Mouse (Mus musculus) midbrain, embryonic 16.5 days (tissue): ENCODE measurements at regions not wholly inside any gene's neighbourhood (a gene's known extent, or its start where the extent isn't known, plus 50 kb on each side); places are given as distances from the start of the nearest gene placed in this dataset.

Source experiments
- ATAC-seq: fragments of 200-750 bp; cut with Nextera tagmentation; 2 replicates; pipeline ENCODE4 v1.8.0; 2017; ENCODE audit warnings: moderate TSS enrichment
- H3K27ac ChIP-seq: fragments of 300-500 bp; sonication (generic); 2 replicates; pipeline ENCODE4 v1.5.1; 2014; ENCODE audit warnings: mild to moderate bottlenecking, low read length, mixed read lengths
- H3K27me3 ChIP-seq: fragments of 300-500 bp; sonication (generic); 2 replicates; pipeline ENCODE4 v1.6.1; 2014; ENCODE audit warnings: low read depth, low read length, mixed read lengths; ENCODE audit not compliant: control insufficient read depth, insufficient read depth
- H3K36me3 ChIP-seq: fragments of 300-500 bp; sonication (generic); 2 replicates; pipeline ENCODE4 v1.6.1; 2014; ENCODE audit warnings: mild to moderate bottlenecking, low read length, moderate library complexity, mixed read lengths; ENCODE audit not compliant: control insufficient read depth, insufficient read depth
- H3K4me1 ChIP-seq: fragments of 300-500 bp; sonication (generic); 2 replicates; pipeline ENCODE4 v1.6.1; 2014; ENCODE audit warnings: mild to moderate bottlenecking, low read length, mixed read lengths; ENCODE audit not compliant: control insufficient read depth, insufficient read depth
- H3K4me2 ChIP-seq: fragments of 300-500 bp; sonication (generic); 2 replicates; pipeline ENCODE4 v1.6.1; 2014; ENCODE audit warnings: mild to moderate bottlenecking, low read length, mixed read lengths
- H3K4me3 ChIP-seq: fragments of 300-500 bp; sonication (generic); 2 replicates; pipeline ENCODE4 v1.5.1; 2014; ENCODE audit warnings: low read depth, mild to moderate bottlenecking, low read length, moderate library complexity, mixed read lengths
- H3K9ac ChIP-seq: fragments of 300-500 bp; sonication (generic); 2 replicates; pipeline ENCODE4 v1.6.1; 2014; ENCODE audit warnings: low read depth, low read length, mixed read lengths
- H3K9me3 ChIP-seq: fragments of 300-500 bp; sonication (generic); replicated peaks from 2 replicates; pipeline ENCODE4 v1.6.1; 2014; ENCODE audit warnings: mild to moderate bottlenecking, low read length, mixed read lengths; ENCODE audit not compliant: control insufficient read depth, poor library complexity, severe bottlenecking
- WGBS: fragments of 180-500 bp; shearing (Covaris S2); extraction: QIAGEN DNeasy Blood & Tissue Kit; methylation state at CpG from one replicate; pipeline ENCODE4 v1.1.7; 2014; 5-methylcytosine and 5-hydroxymethylcytosine counted together

DNA sequence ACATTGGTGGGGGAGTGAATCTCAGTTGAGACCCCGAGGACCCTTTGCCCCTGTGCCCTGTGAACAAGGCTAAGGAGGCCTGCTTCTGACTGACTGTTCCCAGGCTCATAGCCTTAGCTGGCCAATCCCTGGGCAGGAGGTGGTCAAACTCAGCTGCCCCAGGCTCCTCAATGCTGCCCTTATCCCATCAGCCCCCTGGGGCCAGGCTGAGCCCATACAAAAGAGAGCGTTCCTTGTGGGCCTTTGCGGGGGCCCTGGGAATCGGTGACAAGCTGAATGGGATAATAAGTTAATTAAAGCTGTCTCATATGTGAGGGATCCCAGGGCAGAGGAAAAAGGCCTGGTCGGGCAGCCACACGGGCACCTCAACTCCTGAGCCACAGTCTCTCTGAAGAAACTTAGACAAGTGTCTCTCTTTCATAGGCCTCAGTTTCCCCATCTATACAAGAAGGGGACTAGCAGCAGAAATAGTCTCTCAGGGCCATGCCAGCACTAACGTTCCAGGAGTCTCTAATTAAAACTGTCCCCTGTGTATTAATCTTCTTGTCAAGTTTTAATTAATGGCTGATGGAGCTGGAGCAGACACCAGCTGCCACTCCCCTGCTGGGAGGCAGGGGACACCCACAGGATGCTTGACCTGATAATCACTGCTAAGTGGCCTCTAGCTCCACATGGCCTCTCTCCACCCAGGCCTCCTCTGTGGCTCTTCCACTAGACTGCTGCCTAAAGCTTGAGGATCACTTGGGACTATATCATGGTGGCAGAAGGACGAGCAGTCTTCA is 84.9 kb downstream of the Efnb1 start:
- Histone ChIP-seq H3K9ac (no peak overlapping the region), H3K27ac (no peak overlapping the region), H3K4me2 (no peak overlapping the region), H3K4me3 (no peak overlapping the region), H3K4me1 (peaks cover 2% of the 10 kb centered on the region), H3K27me3 (peaks cover 21% of the 10 kb centered on the region), H3K36me3 (no peaks in the 10 kb centered on the region), H3K9me3 (no peaks in the 10 kb centered on the region)
- WGBS, result 26% methylated on average over 8 of the region's 8 CpGs
- ATAC-seq, result no peak

GRCm38 (mm10) chrX:99218213-99218612 is 82.3 kb downstream of the Efnb1 start:
- Histone ChIP-seq H3K4me1 (peaks cover 2% of the 10 kb centered on the region), H3K9ac (no peak overlapping the region), H3K27me3 (peaks cover 17% of the 10 kb centered on the region), H3K27ac (no peak overlapping the region), H3K36me3 (no peaks in the 10 kb centered on the region), H3K9me3 (no peaks in the 10 kb centered on the region), H3K4me3 (no peak overlapping the region), H3K4me2 (no peak overlapping the region)
- 37% methylated on average over 6 of the region's 7 CpGs for WGBS
- no peak for ATAC-seq

- 15% methylated on average over 34 of the region's 60 CpGs for WGBS
- H3K9ac ChIP-seq, result peak overlapping the region; percentile 65
- H3K4me2 ChIP-seq, result peak overlapping the region; percentile 63
- peak; percentile 73 for ATAC-seq
- no peaks in the 10 kb centered on the region for H3K9me3 ChIP-seq
- peak overlapping the region; percentile 35 for H3K4me3 ChIP-seq
- peaks cover 17% of the 10 kb centered on the region for H3K27me3 ChIP-seq
- H3K27ac ChIP-seq, result no peak overlapping the region
- no peaks in the 10 kb centered on the region for H3K36me3 ChIP-seq
- H3K4me1 ChIP-seq, result peaks cover 2% of the 10 kb centered on the region
Observed at GRCm38 (mm10) chrX:99216633-99217459, 80.9 kb downstream of the Efnb1 start.

DNA sequence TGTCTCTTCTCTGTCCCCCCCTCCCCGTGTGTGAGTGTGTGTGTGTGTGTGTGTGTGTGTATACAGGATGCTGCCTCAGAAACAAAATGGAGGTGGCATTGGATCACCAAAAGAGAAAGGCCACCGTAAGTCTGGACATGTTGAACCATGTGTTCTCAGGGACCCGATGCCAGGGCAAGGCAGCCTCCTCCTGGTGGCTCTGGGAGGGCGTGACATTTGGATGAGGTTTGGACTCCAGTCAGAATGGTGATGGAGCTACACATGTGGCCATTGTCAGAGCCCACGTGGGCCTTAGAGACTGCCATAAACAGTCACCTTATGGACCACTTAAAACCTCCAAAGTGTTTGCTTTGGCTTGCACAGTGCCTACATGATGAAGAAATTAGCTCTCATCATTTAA is 80.0 kb downstream of the Efnb1 start:
- no peaks in the 10 kb centered on the region for H3K9me3 ChIP-seq
- H3K4me3 ChIP-seq, result no peak overlapping the region
- H3K27ac ChIP-seq, result no peak overlapping the region
- peak; percentile 7; the same call in 1 of the 2 replicates for ATAC-seq
- 47% methylated on average over 5 of the region's 5 CpGs for WGBS
- H3K36me3 ChIP-seq, result no peaks in the 10 kb centered on the region
- no peak overlapping the region for H3K4me2 ChIP-seq
- peaks cover 2% of the 10 kb centered on the region for H3K4me1 ChIP-seq
- no peak overlapping the region for H3K9ac ChIP-seq
- peaks cover 17% of the 10 kb centered on the region for H3K27me3 ChIP-seq

DNA sequence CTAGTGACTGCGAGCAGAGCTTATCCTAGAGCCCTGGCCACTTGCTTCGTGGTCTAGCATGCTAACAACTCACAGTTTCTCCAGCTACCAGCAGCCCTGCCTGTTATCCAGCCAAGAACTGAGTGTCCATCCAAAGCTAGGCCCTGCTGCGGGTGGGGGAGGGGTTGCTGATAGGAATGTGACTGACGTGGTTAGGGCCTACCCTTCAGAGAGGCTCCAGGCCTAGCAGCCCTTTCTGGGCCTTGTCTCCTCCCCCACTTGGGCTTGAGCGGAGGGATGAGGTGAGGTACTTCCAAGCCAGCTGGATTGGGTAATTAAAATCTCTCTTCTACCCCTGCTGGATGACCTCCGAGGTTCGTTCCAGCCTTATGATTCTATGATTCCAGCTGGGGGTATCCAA is 79.2 kb downstream of the Efnb1 start:
- Histone ChIP-seq H3K36me3 (no peaks in the 10 kb centered on the region), H3K27me3 (peaks cover 14% of the 10 kb centered on the region), H3K4me2 (no peak overlapping the region), H3K4me3 (no peak overlapping the region), H3K4me1 (peaks cover 2% of the 10 kb centered on the region), H3K27ac (no peak overlapping the region), H3K9me3 (no peaks in the 10 kb centered on the region), H3K9ac (no peak overlapping the region)
- ATAC-seq, result no peak
- WGBS, result 55% methylated on average over 7 of the region's 7 CpGs

DNA sequence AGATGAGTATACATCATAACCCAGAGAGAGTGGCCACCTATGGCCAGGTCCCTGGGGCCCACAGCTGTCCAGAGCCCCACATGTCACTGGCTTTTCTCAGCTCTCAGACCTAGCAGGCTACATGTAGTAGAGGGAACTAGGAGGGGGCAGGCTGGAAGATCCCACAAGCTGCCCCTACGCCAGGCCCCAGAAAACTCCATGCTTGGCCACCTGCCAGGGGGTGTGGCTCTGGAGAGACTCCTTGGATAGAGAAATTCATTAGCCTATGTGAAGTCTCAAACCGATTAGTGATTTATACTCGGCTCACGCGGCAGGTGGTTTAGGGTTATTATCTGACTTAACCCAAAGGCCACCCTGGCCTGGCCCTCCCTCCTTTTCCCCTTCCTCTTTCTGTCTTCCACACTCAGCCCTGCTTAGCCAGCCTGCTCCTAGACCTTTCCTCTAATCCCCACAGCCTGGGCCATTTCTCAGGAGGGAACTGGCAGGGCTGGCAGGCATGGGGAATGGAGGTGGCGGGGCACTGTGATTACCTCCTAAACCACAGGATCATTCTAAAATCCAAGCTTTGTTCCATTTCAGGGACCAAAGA is 77.7 kb downstream of the Efnb1 start:
- no peak overlapping the region for H3K4me3 ChIP-seq
- 40% methylated on average over 6 of the region's 6 CpGs for WGBS
- no peak for ATAC-seq
- no peak overlapping the region for H3K9ac ChIP-seq
- no peak overlapping the region for H3K4me2 ChIP-seq
- peaks cover 11% of the 10 kb centered on the region for H3K27me3 ChIP-seq
- H3K27ac ChIP-seq, result no peak overlapping the region
- no peaks in the 10 kb centered on the region for H3K9me3 ChIP-seq
- H3K4me1 ChIP-seq, result peaks cover 2% of the 10 kb centered on the region
- H3K36me3 ChIP-seq, result no peaks in the 10 kb centered on the region

DNA sequence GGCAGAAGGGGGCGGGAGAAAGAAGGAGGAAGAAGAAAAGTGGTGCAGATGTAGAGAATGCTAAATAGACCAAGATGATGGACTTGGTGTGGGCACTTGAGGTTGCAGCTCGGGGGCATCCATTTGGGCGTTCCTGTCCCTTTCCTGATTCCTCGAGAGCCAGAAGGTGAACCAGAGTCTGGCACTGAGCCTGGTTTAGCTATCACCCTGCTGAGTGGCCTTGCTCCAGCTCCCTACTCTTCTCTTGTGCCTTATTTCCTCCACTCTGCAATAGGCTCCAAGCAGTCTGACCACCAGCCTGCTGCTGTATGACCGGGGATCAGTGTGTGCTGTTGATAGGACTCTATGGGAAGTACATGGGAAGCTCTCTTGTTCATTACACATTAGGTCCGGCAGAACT is 68.1 kb downstream of the Efnb1 start:
- Histone ChIP-seq H3K4me3 (no peak overlapping the region), H3K4me2 (no peak overlapping the region), H3K27me3 (no peaks in the 10 kb centered on the region; the same call in 1 of the 2 replicates), H3K36me3 (no peaks in the 10 kb centered on the region), H3K27ac (no peak overlapping the region), H3K4me1 (no peaks in the 10 kb centered on the region; the same call in 1 of the 2 replicates), H3K9me3 (no peaks in the 10 kb centered on the region), H3K9ac (no peak overlapping the region)
- ATAC-seq, result no peak
- 88% methylated on average over 6 of the region's 6 CpGs for WGBS

- Histone ChIP-seq H3K9me3 (no peaks in the 10 kb centered on the region), H3K4me3 (no peak overlapping the region), H3K4me2 (no peak overlapping the region), H3K9ac (no peak overlapping the region), H3K36me3 (no peaks in the 10 kb centered on the region), H3K27me3 (peaks cover 3% of the 10 kb centered on the region), H3K27ac (no peak overlapping the region), H3K4me1 (no peaks in the 10 kb centered on the region; the same call in none of the 2 replicates)
- WGBS, result 64% methylated on average over 7 of the region's 7 CpGs
- ATAC-seq, result no peak
Observed at GRCm38 (mm10) chrX:99201081-99201480, 65.2 kb downstream of the Efnb1 start.
